Mouse (Mus musculus) forebrain, postnatal 0 days (tissue): ENCODE results near the gene Trpm3. TPM values are rescaled to one million over a fixed set of nuclear protein-coding genes. Genes with fewer than 3 reads are reported as not detected.
"Not testable (repeated sequence)": the region's sequence is repeated elsewhere in the genome, so short reads cannot be mapped to it uniquely, and the experiment has no call there.

ENCODE experiments used
- ATAC-seq: fragments of 200-750 bp; cut with Nextera tagmentation; 2 replicates; pipeline ENCODE4 v1.8.0; 2017; ENCODE audit warnings: mild to moderate bottlenecking, moderate library complexity
- DNase-seq: peaks from one replicate; pipeline ENCODE4 v3.0.0-alpha.2; 2015
- H3K27ac ChIP-seq: fragments of 300-500 bp; sonication (generic); 2 replicates; pipeline ENCODE4 v1.5.1; 2014; ENCODE audit warnings: low read depth, mild to moderate bottlenecking, antibody characterized with exemption, low read length, moderate library complexity, mixed read lengths
- H3K27me3 ChIP-seq: fragments of 300-500 bp; sonication (generic); 2 replicates; pipeline ENCODE4 v1.6.1; 2014; ENCODE audit warnings: mild to moderate bottlenecking, low read length, mixed read lengths; ENCODE audit not compliant: insufficient read depth
- H3K36me3 ChIP-seq: fragments of 300-500 bp; sonication (generic); 2 replicates; pipeline ENCODE4 v1.6.1; 2014; ENCODE audit warnings: mild to moderate bottlenecking, moderate library complexity; ENCODE audit not compliant: insufficient read depth
- H3K4me1 ChIP-seq: fragments of 300-500 bp; sonication (generic); 2 replicates; pipeline ENCODE4 v1.6.1; 2014; ENCODE audit warnings: antibody characterized with exemption; ENCODE audit not compliant: insufficient read depth
- H3K4me2 ChIP-seq: fragments of 300-500 bp; sonication (generic); 2 replicates; pipeline ENCODE4 v1.6.1; 2014; ENCODE audit warnings: low read depth, mild to moderate bottlenecking, moderate library complexity
- H3K4me3 ChIP-seq: fragments of 300-500 bp; sonication (generic); 2 replicates; pipeline ENCODE4 v1.5.1; 2014; ENCODE audit warnings: low read depth, low read length, mixed read lengths
- H3K9ac ChIP-seq: fragments of 300-500 bp; sonication (generic); 2 replicates; pipeline ENCODE4 v1.6.1; 2014; ENCODE audit warnings: mild to moderate bottlenecking
- H3K9me3 ChIP-seq: fragments of 300-500 bp; sonication (generic); 2 replicates; pipeline ENCODE4 v1.6.1; 2016; ENCODE audit warnings: low read length
- CTCF ChIP-seq: sonication (generic); IDR thresholded peaks from 2 replicates; pipeline ENCODE4 v1.5.1; 2016; ENCODE audit warnings: antibody characterized with exemption, control low read depth, low read depth
- WGBS: fragments of 180-500 bp; shearing (Covaris S2); extraction: QIAGEN DNeasy Blood & Tissue Kit; methylation state at CpG from one replicate; pipeline ENCODE4 v1.1.7; 2014; 5-methylcytosine and 5-hydroxymethylcytosine counted together
- polyA plus RNA-seq: library from polyadenylated mRNA; unstranded; fragments of >200 nt; fragmentation: Nextera tagmentation; extraction: Ambion mirVana; gene quantifications from 2 replicates; pipeline ENCODE4 v1.2.1, GENCODE M21; 2015
- total RNA-seq: library from RNA; depleted of rRNA; stranded (reverse); fragments of >200 nt; gene quantifications from 2 replicates; pipeline ENCODE4 v1.2.3, GENCODE M21; 2014

Trpm3 gene
- total and polyA plus RNA-seq, 2 experiments from 2014 or later = 25.6 to 39.7 TPM

DNA sequence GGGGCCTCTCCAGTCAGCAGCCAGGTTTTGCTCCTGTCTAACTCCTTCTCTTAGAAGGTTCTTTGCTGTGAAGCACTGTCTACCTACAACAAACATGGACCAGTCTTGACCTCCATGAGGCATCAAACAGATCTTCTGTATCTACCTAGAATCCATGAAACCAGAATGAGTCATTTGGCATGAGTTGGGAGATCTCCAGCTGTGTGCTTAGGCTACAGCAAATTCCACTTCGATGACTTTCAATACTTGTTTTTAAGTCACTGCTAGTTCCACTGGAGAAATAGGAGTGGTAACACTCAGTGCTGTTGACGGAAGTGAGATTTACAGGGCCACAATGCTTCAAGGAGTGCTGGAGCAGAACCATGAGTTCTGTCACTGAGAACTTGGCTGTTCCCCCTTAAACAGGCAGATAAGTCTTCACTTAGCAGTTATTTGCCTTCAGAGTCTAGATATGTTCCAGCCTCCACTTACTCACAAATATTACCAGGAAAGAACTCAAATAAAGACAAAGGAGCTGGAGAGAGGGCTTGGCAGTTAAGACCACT, 689.4 kb downstream of the Trpm3 start:
- 78% methylated on average over 2 of the region's 2 CpGs for WGBS
- Histone ChIP-seq H3K9me3 (no peaks in the 10 kb centered on the region), H3K9ac (no peak overlapping the region), H3K4me3 (no peak overlapping the region), H3K27ac (no peak overlapping the region), H3K4me2 (no peak overlapping the region), H3K4me1 (no peaks in the 10 kb centered on the region), H3K27me3 (no peaks in the 10 kb centered on the region), H3K36me3 (no peaks in the 10 kb centered on the region)
- DNase-seq = no peak
- TF ChIP-seq CTCF = no peak
- no peak for ATAC-seq

DNA sequence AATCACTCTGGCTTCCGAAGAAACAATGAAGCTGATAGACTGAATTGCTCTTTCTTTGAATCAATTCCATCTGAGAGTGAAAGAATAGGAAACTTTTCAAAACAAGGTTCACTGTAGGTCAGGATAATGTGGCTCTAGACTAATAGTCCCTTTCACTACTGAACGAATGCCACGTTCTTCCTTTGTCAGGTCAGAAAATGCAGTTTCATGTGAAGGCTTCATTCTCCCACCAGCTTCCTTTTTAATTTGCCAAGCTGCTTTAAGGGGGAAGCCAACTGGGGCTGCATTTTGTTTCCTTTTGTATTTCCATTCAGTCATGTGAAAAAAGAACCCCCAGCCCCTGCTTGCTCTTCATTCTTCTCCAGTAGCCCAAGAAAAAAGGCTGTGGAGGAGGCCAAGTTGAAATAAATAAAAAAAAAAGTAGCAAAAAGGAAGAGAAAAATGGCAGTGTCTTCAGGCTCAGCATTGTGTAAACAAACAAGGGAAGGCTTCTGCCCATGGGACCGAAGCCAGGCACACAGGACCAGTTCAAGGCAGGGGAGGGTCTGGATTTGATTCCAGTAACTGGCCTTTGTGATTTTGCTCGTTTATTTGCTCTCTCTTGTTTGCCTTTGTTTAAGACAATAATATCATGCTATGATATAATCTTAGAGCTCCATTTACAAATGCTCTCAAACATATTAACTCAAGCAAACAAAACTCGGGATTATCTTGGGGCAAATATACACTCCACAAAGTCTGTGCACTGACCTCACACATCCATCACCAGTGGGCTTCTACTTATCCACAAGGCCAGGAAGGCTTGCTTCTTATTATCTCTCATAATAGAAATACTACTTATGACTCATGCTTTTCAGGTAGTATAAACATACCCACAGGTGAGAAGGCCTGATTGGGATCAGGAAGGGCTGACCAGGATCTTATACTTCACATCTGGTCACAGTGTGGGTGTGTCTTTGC, 702.5 kb downstream of the Trpm3 start:
- TF ChIP-seq CTCF = no peak
- Histone ChIP-seq H3K36me3 (no peaks in the 10 kb centered on the region), H3K27me3 (no peaks in the 10 kb centered on the region), H3K4me3 (no peak overlapping the region), H3K9ac (no peak overlapping the region), H3K4me1 (no peaks in the 10 kb centered on the region; the same call in 1 of the 2 replicates), H3K4me2 (no peak overlapping the region), H3K9me3 (no peaks in the 10 kb centered on the region), H3K27ac (no peak overlapping the region)
- peak; percentile 34 for DNase-seq
- peak; percentile 55 for ATAC-seq
- WGBS = 6% methylated on average over 6 of the region's 6 CpGs

DNA sequence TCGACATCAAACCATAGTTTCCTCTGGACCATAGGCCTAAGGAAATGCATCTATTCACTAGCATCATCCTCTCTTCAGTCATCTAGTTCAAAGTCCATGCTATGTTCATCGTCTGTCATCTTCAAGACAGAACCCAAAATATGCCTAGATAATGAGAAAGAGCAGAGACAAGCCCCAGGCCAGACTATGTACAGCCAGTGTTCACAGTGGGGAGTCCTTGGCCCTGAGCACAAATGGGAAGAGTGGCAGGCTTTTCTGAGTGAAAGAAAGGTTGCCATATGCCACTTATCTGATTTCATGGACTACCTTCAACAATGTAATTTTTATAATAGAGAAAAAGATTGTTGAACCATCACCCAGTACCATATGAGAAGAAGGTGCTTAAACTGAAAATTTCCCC, 703.9 kb downstream of the Trpm3 start:
- no peaks in the 10 kb centered on the region for H3K27me3 ChIP-seq
- no peak overlapping the region for H3K4me3 ChIP-seq
- DNase-seq (no peak), ATAC-seq (no peak)
- H3K4me2 ChIP-seq = no peak overlapping the region
- H3K36me3 ChIP-seq = no peaks in the 10 kb centered on the region
- no peak for TF ChIP-seq CTCF
- no peaks in the 10 kb centered on the region; the same call in 1 of the 2 replicates for H3K4me1 ChIP-seq
- no peaks in the 10 kb centered on the region for H3K9me3 ChIP-seq
- H3K9ac ChIP-seq = no peak overlapping the region
- no peak overlapping the region for H3K27ac ChIP-seq
- WGBS = 93% methylated on average over 2 of the region's 2 CpGs

DNA sequence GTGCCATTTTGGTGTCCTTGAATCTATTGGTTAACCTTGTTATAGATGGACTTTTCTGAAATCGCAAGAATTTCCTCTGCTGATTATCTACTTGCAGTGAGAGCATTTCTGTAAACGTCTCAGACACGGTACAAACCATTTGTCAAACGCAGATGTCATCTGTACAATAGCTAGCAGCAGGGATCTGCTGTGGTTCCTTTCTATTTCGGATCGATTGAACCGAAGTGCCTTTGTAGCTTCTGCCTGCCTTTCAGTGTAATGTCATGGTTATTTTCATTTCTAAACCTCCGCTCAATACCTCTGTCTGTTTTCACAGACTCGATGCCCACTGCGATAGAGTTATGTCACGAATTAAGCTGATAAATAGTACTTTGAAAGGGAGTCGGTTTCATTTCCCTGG, 708.9 kb downstream of the Trpm3 start:
- H3K27me3 ChIP-seq = no peaks in the 10 kb centered on the region
- H3K9ac ChIP-seq = no peak overlapping the region
- H3K4me1 ChIP-seq = no peaks in the 10 kb centered on the region
- H3K9me3 ChIP-seq = no peaks in the 10 kb centered on the region
- no peaks in the 10 kb centered on the region for H3K36me3 ChIP-seq
- no peak overlapping the region for H3K27ac ChIP-seq
- TF ChIP-seq CTCF = no peak
- DNase-seq (peak; percentile 9), ATAC-seq (no peak)
- no peak overlapping the region for H3K4me3 ChIP-seq
- 53% methylated on average over 12 of the region's 12 CpGs for WGBS
- H3K4me2 ChIP-seq = no peak overlapping the region

DNA sequence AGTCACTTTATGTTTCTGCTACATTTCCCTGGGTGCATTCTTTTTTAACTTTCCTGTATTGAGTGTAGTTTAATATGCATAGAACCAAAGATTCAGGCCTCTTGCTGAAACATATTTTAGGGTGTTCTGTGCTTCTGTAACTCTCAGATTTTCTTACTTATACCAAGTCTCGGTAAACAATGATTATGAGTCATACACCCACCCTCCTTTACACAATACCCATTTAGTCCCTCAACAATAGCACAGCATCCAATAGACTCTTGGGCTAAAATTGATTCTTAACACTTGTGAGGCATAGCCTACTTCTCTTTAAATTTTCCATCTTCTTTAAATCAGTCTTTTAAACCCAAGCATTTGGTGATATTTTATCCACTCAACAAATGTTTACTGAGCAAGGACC, 709.4 kb downstream of the Trpm3 start:
- no peaks in the 10 kb centered on the region for H3K36me3 ChIP-seq
- TF ChIP-seq CTCF = no peak
- WGBS = 51% methylated on average over 1 of the region's 1 CpGs

DNA sequence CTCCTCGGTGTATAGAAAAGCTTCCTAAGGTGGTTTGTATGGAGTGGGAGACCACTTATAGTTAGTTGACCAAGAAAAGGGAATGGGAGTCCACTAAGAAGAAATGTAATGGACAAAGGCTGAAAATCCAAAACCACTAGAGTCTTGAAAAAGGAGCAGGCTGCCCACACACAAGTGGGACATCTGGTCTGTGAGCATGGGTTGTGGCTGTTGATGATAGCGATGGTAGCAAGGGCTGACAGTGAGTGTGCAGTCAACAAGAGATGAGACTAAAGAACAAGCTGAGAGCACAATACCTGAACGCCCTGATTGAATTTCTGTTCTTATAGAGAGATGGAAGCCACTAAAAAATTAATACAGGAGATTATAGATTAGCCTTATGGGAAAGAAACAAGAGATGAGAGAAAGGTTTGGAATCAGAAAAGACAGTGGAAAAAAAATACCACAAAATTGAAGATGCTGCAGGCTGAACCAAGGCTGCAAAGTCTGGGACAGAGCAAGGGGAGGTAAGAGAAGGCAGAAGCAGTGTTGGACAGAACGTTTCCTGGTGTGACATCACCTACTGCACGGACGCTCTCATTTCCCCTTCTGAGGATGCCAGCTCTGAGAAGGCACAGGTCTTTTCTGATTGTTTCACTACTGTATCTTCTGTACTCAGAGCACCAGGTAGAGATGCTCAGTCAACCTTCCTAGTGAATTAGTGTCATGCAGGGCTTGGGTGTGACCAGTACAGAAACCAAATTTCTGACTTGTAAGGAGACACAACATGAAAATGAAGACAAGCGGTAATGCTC, 710.1 kb downstream of the Trpm3 start:
- Histone ChIP-seq H3K36me3 (no peaks in the 10 kb centered on the region), H3K9ac (no peak overlapping the region), H3K4me3 (no peak overlapping the region), H3K4me1 (no peaks in the 10 kb centered on the region), H3K27ac (no peak overlapping the region), H3K9me3 (no peaks in the 10 kb centered on the region), H3K27me3 (no peaks in the 10 kb centered on the region), H3K4me2 (no peak overlapping the region)
- WGBS = 90% methylated on average over 7 of the region's 7 CpGs
- ATAC-seq (no peak), DNase-seq (no peak)
- TF ChIP-seq CTCF = no peak

More for the DNA sequence above, 709.4 kb downstream of the Trpm3 start:
- Histone ChIP-seq H3K27me3 (no peaks in the 10 kb centered on the region), H3K4me1 (no peaks in the 10 kb centered on the region), H3K9me3 (no peaks in the 10 kb centered on the region), H3K4me3 (no peak overlapping the region), H3K4me2 (no peak overlapping the region), H3K27ac (no peak overlapping the region), H3K9ac (no peak overlapping the region)
- no peak for ATAC-seq
- no peak for DNase-seq

DNA sequence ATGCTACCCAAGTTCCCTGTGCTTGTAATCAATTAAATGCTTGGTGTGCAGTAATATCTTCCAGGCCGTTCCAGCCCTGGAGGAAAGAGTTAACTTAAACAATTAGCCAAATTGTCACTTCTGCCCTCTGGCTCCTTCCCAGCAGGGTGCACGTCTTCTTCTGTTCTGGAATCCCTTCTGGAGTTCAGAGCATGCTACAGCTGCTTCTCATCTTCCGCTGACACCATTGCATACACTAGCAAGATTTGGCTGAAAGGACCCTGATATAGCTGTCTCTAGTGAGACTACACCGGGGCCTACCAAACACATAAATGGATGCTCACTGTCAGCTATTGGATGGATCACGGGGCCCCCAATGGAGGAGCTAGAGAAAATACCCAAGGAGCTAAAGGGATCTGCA, 712.6 kb downstream of the Trpm3 start:
- not testable (repeated sequence) for H3K4me3 ChIP-seq, H3K27me3 ChIP-seq, ATAC-seq, H3K9me3 ChIP-seq, DNase-seq, H3K27ac ChIP-seq, H3K36me3 ChIP-seq, H3K4me2 ChIP-seq, H3K9ac ChIP-seq, H3K4me1 ChIP-seq
- WGBS = 57% methylated on average over 5 of the region's 5 CpGs
